Mouse (Mus musculus): ENCODE measurements around the gene Slc6a11.

The Slc6a11 gene

DNA sequence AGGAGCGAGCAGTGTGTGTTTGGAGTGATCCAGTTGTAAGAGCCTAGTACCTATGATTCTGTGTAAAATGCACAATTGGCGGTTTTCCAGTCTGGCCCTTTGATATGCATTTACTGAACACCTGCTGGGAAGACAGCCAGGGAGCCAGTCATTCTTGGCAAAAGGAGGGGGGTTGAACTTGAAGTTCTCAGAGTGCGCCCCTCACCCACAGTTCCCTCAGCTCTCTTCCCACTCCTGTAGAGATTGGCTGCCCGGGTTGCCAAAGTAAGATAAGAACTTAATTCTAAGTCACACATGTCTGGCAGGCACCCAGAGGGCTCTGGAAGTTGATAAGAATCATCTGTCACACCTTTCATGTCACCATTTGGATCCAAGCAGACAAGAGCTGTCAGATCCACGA lies 133.4 kb downstream of the Slc6a11 start:
- DNase-seq (ENCODE audit: low spot score in 2 of 2): no peak

DNA sequence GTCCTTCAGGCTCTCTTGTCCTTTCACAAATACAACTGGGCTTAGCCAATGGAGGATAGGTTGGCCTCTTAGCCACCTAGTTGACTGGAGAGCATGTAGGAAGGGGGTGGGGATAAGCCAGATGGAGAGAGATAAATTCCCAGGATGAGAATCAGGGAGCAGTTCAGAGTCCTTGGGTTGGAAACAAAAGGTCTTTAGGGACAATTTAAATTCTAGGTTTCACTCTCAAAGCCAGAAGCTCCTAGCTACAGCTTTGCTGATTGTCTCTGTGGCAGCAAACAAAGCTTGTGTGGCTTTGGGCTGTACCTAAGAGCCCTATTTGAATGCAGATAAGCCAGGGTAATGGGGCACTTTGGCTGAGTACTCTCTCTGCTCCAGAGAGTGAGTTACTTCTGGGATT lies 135.2 kb downstream of the Slc6a11 start:
- no peak for DNase-seq (ENCODE audit: low spot score in 2 of 2)

DNA sequence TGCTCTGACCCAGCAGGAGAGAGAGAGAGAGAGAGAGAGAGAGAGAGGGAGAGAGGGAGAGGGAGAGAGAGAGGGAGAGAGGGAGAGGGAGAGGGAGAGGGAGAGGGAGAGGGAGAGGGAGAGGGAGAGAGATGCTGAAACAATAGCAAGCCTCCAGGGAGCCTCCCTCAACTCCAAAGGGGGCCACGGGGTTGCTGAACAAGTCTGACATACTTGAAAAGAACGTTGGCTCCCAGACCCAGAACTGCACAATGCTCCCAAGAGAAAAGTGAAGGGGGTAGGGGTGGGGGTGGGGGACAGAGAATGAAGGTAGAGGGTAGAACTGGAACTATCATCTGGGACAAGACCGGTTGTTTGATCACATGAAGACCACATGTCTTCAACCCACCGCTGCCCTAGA lies 136.9 kb downstream of the Slc6a11 start:
- DNase-seq (ENCODE audit: low spot score in 2 of 2): no peak

DNA sequence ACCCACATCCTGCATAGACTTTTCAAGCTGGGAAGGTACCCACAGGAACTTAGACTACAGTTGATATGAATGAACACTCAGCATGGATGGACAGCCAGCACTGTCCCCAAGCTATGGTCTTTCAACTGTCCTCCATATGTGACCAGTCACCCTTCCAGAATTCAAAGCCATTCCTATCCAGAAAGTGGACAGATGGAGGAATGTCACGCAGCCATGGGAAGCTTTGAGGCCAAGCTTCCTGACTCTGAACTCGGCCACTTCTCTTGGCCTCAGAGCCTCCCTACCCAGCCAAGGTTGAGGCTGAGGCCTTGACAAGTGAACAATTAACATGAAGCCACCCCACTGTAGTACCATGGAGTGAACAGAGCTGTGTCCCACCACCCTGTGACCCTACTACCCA lies 138.5 kb downstream of the Slc6a11 start:
- no peak for DNase-seq (ENCODE audit: low spot score in 2 of 2)

DNA sequence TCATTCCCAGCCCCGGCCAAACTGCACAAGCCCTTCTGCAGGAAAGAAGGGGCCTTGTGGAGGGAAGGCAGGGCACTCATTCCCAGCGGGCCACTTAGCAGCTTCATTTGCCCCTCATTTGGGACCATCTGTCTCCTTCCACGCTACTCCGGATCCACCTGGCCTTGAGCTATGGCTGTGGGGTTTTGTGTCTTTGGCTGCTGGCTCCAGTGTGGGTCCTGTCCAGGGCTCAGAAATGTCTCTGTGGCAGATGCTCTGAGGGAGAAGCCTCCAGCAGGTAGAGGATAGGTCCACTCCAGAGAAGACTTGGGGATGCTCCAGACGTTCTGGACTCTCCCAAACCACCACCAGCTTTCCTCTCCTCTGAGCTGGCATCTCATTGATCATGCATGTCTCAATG lies 139.8 kb downstream of the Slc6a11 start:
- DNase-seq (ENCODE audit: low spot score in 2 of 2): no peak

DNA sequence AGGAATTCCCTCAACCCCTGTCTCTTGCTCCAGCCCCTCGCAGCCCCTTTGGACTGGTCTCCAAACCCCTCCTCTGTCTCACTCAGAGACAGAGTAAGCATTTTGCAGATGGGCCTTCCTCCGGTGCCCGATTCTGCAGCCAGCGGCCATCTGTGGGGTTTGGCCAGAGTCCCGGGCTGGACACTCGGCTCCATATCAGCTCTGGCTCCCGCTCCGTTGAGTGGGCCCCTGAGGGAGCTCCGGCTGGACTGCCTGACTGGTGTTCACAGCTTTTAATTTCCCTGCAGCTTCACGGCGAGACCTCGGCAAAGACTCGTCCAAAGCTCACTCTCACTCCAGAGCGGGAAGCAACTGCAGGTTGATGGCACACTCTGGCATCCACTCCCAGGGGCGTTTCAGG lies 141.2 kb downstream of the Slc6a11 start:
- peak in 1 of 2 experiments; percentile 59 for DNase-seq (ENCODE audit: low spot score in 2 of 2)

DNA sequence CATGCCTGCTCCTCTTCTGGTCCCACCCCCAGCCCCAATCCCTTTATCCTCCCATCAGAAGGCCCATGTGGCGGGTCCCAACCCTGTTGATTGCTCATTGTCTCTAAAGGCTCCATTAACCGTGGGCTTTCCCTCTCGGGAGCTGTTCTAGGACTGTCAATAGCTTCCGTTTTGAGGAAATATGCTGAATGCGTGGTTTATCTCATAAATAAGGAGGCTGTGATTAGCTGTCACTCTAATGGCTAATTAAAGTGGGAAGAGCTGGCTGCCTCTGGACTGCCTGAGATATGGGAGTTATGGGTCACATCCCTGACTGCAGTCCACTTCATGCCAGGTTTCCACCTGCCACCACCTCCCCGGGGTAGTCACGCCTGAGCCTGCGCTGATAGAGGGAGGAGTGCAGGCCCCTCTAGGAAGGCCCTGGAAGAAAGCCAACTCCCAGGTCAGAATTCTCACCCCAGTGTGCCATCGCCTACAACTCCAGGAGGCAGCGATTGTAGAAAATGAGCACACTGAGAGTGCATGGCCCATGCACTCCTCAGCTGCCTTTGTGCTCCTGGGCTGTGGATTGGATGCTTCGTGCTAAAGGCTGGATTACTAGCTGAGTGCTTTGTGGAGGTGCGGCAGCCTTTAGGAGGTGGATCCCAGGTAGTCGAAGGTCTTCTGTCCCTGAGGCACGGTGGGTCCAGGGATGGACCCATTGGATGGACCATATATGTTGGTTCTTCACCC lies 143.1 kb downstream of the Slc6a11 start:
- DNase-seq (ENCODE audit: low spot score in 2 of 2): no peak

DNA sequence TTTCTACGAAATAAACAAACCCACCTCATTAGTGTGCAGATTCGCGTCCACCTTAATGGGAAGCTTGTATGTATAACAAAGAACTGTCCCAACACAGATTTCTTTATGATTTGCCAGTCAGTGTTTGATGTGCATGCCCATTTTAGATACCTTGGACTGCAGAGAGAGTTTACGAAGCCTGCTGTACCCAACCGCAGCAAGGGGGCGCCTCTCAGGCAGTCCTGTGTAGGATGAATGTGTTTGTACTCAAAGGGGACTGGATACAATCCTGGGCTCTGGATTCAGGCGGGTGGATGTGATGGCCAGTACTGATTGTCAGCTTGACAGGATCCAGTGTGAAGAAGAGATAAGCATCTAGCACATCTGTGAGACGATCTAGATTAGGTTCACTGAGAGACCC lies 144.8 kb downstream of the Slc6a11 start:
- DNase-seq (ENCODE audit: low spot score in 2 of 2): no peak

DNA sequence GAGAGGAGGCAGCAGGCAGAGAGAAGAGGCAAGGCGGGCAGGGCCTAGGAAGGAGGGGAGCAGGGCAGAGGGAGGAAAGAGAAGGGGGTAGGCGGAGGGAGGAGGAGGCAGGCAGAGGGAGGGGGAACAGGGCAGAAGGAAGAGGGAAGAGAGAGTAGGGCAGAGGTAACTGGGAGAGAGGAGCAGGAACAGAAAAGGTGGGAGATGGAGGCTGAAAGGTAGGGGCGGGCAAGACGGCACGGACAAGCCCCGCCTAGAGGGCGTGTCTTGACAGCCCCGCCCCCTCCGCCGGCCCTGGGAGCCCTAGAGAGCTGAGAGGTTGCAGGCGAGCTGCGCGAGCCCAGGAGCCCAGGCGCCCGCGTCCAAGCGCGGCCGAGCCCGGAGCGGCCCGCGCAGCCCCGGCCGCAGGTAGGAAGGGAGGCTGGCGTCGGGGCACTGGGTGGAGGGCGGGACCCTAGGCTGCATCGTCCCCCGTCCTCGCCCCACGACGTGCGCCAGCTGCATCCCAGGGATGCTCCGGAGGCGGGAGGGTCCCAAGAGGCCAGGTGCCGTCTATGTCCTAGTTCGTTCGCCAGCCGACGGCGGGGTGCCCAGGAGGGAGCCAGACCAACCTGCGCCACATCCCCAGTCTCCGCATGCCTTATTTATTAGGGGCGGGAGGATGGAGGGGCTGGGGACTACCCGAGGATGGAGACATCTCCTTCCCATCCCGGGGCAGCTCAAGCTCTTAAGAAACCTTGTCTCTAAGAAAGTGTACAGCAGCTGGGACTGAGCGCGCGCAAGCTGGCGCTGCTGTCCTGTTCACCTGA lies 151.6 kb downstream of the Slc6a11 start, which contains the start of gene Slc6a1:
Gene Slc6a1 (plus strand): TSS at position 167 of the 809 bp plus-strand sequence.
- peak; percentile 71 to 78 for DNase-seq (ENCODE audit: low spot score in 2 of 2)

DNA sequence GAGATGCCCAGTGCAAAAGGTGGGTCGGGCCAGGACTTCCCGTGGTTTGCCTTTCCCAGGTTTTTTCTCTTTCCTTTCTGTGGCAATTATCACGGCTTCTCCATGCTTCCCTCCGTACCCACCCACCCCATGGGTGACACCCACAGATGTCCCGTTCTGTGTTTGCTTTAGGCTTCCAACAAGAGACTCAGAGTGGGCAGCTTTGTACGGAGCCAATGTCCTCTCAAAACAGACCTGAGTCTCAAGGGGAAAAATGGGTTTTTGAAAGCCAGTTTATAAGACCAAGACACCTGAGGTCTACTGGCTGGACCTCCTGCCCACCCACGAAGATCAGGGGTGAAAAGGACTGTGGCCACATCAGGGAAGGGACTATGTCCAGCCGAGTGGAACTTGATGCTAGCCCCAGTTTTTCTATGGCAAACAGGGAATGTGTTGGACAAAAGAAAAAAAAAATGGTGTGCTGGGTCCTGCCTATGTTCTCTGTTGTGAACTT lies 152.3 kb downstream of the Slc6a11 start:
- no peak for DNase-seq (ENCODE audit: low spot score in 2 of 2)

DNA sequence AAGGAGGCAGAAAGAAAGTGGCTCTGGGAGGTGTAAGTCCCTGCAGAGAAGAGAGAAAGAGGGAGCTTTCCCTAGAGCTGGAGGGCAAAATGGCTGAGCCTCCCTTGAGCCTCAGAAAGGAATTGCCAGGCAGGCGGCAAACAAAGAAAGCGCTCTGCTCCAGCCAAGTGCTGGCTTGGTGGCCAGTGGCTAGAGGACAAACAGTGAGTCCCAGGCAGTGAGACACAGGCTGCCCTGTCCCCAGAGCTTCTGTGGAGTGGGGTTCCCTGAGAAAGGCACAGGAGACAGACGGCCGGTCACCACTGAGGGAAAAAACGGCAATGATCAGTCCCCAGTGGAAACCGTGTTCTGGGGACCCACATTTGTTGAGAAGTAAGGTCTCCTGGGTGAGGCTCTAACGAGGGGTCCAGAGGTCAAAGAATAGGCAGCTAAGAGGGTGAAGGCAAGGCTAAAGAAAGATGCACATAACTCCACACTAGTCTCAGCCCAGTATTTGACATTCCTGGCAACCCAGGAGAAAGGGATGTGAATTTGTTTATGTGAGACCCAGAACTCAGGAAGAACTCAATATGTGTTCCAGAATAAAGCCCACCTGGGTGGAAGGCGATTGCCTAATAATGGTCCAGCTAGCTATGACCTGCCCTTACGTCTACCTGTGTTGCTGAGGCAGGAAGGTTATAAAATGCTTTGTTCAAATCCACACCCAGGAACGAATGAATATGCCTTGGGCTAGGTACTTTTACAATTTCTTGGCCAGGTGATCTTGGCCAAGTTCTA lies 153.1 kb downstream of the Slc6a11 start:
- DNase-seq (ENCODE audit: low spot score in 2 of 2): peak in 1 of 2 experiments; percentile 48

DNA sequence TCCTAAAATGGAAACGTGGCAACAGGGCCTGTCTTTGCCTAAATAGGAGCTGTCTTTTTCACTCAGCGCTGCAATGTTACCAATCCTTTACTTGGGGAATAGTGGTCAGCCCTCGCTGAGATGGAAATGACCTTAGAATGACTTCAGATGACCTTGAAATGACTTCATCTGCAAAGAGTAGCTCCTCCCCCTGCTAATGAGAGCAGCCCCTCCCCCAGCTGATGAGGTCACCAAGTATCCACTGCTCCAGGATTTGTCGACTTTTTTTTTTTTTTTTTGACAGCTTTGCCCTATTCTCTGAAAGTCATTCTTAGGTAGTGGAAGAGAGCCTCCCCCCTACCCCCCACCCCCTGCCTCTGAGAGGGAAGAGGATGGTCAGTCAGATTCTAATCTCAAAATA lies 154.4 kb downstream of the Slc6a11 start:
- no peak for DNase-seq (ENCODE audit: low spot score in 2 of 2)

DNA sequence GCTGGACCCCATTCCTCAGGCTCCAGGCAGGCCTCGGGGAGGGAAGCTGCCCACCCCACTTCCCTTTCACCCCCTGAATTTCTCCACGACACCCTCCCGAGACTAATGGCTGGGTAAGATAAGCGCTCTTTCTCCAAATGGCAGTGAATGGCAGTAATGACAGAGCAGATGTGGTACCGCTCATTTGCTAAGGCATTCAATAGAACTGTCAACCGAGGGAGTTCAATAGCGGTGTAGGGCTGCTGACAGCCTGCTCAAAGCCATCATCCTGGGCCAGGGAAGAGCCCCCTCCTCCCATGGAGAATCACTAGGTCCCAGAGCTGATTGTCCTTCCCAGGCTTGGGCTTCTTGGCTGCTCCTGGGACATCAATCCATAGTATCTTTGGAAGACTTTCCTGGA lies 158.1 kb downstream of the Slc6a11 start:
- DNase-seq (ENCODE audit: low spot score in 2 of 2): no peak

DNA sequence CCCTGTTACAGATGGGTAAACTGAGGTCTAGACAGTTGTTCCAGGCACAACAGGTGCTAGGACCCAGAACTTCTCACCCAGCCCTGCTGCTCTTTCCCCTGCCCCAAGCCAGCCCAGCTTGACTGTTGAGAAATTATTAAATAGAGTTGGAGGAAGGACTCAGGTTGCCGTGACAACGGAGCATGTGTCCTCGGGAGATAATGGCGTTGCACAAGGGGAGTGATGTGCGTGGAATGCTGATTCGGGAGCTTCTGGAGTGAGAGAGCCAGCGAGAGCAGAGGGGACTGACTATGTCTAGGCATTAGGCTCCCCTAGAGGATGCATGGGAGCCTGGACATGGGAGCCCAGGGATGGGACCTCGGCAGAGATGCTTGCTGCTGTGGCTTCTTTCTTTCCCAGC lies 159.1 kb downstream of the Slc6a11 start:
- peak; percentile 70 to 76 for DNase-seq (ENCODE audit: low spot score in 2 of 2)

DNA sequence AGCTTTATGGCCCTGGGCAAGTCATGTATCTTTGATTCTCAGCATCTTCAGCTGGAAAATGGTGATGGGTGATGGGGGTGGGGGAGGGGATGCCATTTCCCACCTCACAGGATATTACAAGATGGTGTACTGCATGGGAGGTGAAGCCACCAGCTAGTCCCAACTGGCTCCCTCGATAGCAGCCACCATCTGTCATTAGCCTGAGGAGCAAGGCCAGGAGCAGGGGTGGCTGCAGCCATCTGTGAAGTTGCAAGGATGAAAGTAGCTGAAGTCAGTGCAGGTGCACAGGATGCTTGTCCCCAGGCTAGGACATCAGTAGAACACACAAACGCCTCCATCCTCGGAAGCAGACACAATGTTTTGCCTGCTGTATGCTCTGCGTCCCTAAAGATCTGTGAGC lies 159.9 kb downstream of the Slc6a11 start:
- no peak for DNase-seq (ENCODE audit: low spot score in 2 of 2)

DNA sequence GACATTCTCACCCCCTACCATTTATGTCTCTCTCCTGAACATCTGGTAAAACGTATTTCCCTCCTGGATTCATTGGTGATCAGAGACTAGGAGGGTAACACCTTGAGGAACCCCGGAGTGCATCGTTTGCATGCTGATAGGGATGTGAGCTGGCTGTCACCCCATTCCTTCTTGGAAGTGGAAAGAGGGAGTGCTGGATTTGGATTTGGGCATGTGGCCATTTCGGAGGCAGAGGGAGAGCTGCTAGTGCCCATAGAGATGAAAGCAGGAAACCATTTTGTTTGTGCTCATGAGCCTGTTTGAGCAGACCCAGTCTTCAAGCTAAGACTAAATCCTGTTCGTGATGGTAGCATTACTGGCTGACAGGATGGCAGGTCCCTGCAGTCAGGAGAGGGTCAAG lies 160.4 kb downstream of the Slc6a11 start:
- no peak for DNase-seq (ENCODE audit: low spot score in 2 of 2)

DNA sequence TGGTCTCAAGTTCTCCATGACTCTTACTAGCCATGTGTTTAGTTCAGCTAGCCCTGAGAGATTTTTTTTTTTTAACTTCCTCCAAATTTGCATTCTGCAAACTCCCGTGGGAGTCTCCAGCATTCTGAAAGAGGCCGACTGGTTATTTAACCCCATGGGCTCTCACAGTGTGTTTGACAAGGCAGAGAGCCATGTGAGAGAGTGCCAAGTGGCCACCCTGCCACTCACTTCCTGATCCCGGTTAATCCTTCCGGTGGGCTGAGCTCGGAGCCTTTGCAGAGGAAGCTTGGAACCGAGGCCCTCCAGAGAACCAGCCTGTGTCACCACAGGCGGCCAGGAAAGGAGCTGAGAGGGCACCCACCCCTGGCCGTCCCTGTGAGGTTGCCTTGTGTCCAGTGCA lies 162.5 kb downstream of the Slc6a11 start:
- no peak for DNase-seq (ENCODE audit: low spot score in 2 of 2)

DNA sequence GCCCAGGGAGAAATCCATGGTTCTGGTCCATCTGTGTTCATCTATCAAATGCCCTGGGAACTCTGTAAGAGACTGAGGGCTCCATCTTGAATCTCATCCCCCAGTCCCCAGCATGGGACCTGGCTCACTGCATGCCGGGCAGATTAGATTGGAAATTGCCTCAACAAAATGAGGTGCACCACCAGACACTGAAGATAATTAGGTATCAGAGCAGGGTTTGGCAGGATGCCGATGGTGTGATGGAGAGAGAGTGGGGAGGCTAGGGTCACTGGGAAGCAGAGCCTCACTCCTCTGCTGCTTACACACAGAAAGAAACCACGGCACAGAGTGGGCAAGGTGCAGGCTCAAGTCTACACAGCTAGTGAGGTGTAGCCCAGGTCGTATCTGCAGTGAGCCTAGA lies 164.0 kb downstream of the Slc6a11 start:
- DNase-seq (ENCODE audit: low spot score in 2 of 2): no peak

DNA sequence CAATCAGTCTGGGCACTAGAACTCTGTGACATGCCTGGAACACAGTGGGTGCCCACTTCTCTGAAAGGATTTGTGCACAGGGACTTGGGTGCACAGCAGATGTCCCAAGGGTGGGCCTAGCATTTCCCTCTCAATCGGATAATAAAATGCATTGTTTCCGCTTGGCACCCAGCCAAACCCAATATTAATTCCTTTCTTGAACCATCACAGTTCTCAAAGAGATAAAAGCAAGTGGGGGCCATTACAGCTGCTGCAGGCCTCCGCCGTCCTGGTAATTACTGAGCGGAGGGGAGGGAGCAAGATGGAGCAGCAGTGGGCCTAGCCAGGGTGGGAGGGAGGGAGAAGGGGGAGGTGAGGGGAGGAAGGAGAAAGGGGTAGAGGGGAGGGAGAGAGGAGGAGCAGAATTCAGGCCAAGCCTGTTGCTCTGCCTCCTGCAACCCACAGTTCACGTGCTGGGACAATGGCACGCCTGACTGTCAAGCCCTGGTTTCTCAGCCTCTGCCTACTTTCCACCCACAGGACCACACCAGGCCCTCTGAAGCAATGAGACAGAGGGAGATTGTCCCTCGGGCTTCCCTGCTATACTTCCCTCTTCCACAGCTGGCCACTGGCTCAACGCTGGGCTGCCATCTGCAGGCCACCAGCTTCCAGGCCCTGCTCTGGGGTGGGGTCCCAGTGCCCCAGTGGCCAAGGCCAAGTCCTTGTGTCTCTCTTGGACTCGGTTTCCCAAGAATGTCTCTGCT lies 166.4 kb downstream of the Slc6a11 start:
- DNase-seq (ENCODE audit: low spot score in 2 of 2): peak in 1 of 2 experiments; percentile 57
